Mouse (Mus musculus) limb, embryonic 15.5 days (tissue): Measurements from ENCODE around the gene Aatk. TPM values are rescaled to one million over a fixed set of nuclear protein-coding genes. Genes with fewer than 3 reads are reported as not detected.
A peak's percentile ranks its signal among the peaks of the same experiment; 100 is the strongest.

Experiments
- ATAC-seq: fragments of 200-750 bp; cut with Nextera tagmentation; 2 replicates; pipeline ENCODE4 v1.8.0; 2017; ENCODE audit warnings: low read depth, moderate TSS enrichment; ENCODE audit not compliant: insufficient number of reproducible peaks, low FRiP score, low TSS enrichment
- H3K27ac ChIP-seq: fragments of 300-500 bp; sonication (generic); 2 replicates; pipeline ENCODE4 v1.5.1; 2015; ENCODE audit warnings: moderate library complexity, mild to moderate bottlenecking, inconsistent platforms
- H3K27me3 ChIP-seq: fragments of 300-500 bp; sonication (generic); 2 replicates; pipeline ENCODE4 v1.6.1; 2015; ENCODE audit warnings: inconsistent platforms
- H3K36me3 ChIP-seq: fragments of 300-500 bp; sonication (generic); 2 replicates; pipeline ENCODE4 v1.6.1; 2015; ENCODE audit warnings: inconsistent platforms
- H3K4me1 ChIP-seq: fragments of 300-500 bp; sonication (generic); 2 replicates; pipeline ENCODE4 v1.6.1; 2015; ENCODE audit warnings: inconsistent platforms
- H3K4me2 ChIP-seq: fragments of 300-500 bp; sonication (generic); 2 replicates; pipeline ENCODE4 v1.6.1; 2015; ENCODE audit warnings: mild to moderate bottlenecking, inconsistent platforms
- H3K4me3 ChIP-seq: fragments of 300-500 bp; sonication (generic); 2 replicates; pipeline ENCODE4 v1.5.1; 2015; ENCODE audit warnings: mild to moderate bottlenecking, inconsistent platforms
- H3K9ac ChIP-seq: fragments of 300-500 bp; sonication (generic); 2 replicates; pipeline ENCODE4 v1.6.1; 2015; ENCODE audit warnings: inconsistent platforms
- H3K9me3 ChIP-seq: fragments of 300-500 bp; sonication (generic); 2 replicates; pipeline ENCODE4 v1.6.1; 2016; ENCODE audit warnings: inconsistent platforms
- WGBS: fragments of 180-500 bp; shearing (Covaris S2); methylation state at CpG from one replicate; pipeline ENCODE4 v1.1.7; 2015; 5-methylcytosine and 5-hydroxymethylcytosine counted together
- polyA plus RNA-seq: library from polyadenylated mRNA; unstranded; fragments of >200 nt; fragmentation: Nextera tagmentation; extraction: Ambion mirVana; gene quantifications from 2 replicates; pipeline ENCODE4 v1.2.1, GENCODE M21; 2015

Aatk gene
- polyA plus RNA-seq, 1 experiment from 2014 or later: 6.1 TPM

DNA sequence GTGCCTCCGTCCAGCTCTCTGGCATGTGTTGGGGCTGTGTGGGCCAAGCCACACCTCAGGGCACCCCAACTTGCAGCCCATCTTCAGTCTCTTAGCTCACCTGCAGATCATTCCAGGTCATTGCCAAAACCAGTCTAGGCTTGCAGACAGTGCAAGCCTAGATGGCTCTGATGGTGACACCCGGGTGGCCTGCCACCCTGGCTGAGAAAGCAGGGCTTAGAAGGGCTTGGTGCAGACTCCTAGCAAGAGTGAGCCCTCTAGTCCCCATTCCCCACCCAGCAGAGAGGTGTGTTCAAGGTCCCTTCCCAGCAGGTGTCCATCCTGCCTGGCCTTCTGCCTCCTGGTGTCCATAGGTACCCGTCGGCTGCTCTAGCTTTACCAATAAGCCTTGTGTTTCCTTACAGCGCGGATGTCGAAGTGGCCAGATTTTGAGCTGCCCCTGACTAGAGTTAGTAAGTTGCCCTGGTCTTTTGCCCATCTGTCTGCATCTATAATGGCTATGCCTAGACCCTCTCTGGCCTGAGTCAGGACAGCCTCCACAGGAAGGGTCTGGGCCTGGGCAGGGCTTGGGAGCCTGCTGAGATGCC, 44.2 kb downstream of the Aatk start:
- no peak overlapping the region for H3K4me2 ChIP-seq
- 90% methylated on average over 7 of the region's 7 CpGs for WGBS
- no peak overlapping the region for H3K9ac ChIP-seq
- no peak for ATAC-seq
- no peak overlapping the region for H3K27ac ChIP-seq
- H3K9me3 ChIP-seq: no peaks in the 10 kb centered on the region
- H3K4me3 ChIP-seq: no peak overlapping the region
- H3K4me1 ChIP-seq: 0 out of 2 replicates have a peak, but pooled peaks cover 3% of the 10 kb centered on the region
- H3K36me3 ChIP-seq: peaks cover 45% of the 10 kb centered on the region
- H3K27me3 ChIP-seq: no peaks in the 10 kb centered on the region

DNA sequence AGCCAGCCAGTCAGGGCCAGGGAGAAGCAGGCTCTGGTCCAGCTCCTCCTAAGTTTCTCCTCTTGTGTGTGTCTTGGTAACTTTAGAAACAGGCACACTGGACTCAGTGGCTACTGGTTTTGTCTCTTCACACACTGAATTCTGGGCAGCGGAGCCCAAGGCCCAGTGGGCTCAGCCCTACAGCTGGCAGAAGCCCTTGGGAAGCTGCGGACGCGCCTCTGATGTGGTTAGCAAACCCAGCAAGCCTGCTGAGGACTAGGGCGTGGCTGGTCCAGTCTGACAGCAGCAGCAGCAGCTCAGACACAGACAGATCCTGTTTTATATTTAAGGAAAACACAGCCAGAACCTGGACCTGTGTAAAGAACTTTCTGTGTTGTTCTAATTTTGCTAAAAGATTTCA, 44.9 kb downstream of the Aatk start:
- H3K4me1 ChIP-seq: 0 out of 2 replicates have a peak, but pooled peaks cover 3% of the 10 kb centered on the region
- no peaks in the 10 kb centered on the region for H3K27me3 ChIP-seq
- no peak overlapping the region for H3K4me2 ChIP-seq
- H3K27ac ChIP-seq: no peak overlapping the region
- peaks cover 52% of the 10 kb centered on the region for H3K36me3 ChIP-seq
- H3K4me3 ChIP-seq: no peak overlapping the region
- H3K9me3 ChIP-seq: no peaks in the 10 kb centered on the region
- ATAC-seq: no peak
- 65% methylated on average over 5 of the region's 5 CpGs for WGBS
- H3K9ac ChIP-seq: no peak overlapping the region

DNA sequence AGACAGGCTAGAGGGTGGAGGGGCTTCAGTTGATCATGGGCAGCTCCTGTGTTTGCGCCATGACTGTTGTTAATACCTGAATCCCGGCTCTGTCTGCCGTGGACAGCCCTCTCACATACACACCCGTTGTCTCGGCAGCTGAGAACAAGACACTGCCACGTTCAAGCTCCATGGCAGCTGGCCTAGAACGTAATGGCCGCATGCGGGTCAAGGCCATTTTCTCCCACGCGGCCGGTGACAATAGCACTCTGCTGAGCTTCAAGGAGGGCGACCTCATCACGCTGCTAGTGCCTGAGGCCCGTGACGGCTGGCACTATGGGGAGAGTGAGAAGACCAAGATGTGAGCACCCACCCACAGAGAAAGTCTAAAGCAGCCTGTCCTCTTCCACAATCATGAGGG, 49.6 kb downstream of the Aatk start:
- Histone ChIP-seq H3K4me1 (0 out of 2 replicates have a peak, but pooled peaks cover 3% of the 10 kb centered on the region), H3K9me3 (no peaks in the 10 kb centered on the region), H3K27me3 (no peaks in the 10 kb centered on the region), H3K27ac (no peak overlapping the region), H3K4me2 (no peak overlapping the region), H3K4me3 (no peak overlapping the region), H3K9ac (no peak overlapping the region), H3K36me3 (peaks cover 65% of the 10 kb centered on the region)
- WGBS: 90% methylated on average over 16 of the region's 16 CpGs
- ATAC-seq: no peak

DNA sequence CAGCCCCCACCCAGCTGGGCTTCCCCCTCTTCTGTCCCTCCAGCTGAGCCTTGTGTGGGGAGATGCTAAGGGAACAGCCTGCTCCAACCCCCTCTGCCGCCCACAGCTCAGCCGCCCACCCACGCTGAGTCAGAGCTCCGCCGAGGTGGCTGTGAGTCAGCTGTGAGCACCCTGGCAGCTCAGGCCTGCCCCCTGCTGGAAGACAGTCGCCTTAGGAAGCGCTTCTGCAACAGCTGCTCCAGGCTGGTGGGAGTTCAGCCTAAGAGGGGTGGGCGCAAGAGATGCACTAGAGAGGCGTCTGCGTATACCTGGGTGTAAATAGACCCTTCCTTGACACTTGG, 55.7 kb downstream of the Aatk start:
- no peak overlapping the region for H3K9ac ChIP-seq
- H3K4me3 ChIP-seq: no peak overlapping the region
- no peaks in the 10 kb centered on the region for H3K27me3 ChIP-seq
- ATAC-seq: peak; percentile 65
- peaks cover 41% of the 10 kb centered on the region for H3K36me3 ChIP-seq
- peak overlapping the region; percentile 34 for H3K27ac ChIP-seq
- H3K9me3 ChIP-seq: no peaks in the 10 kb centered on the region
- H3K4me1 ChIP-seq: peaks cover 32% of the 10 kb centered on the region
- WGBS: 11% methylated on average over 10 of the region's 10 CpGs
- peak overlapping the region; percentile 21; the same call in 1 of the 2 replicates for H3K4me2 ChIP-seq

DNA sequence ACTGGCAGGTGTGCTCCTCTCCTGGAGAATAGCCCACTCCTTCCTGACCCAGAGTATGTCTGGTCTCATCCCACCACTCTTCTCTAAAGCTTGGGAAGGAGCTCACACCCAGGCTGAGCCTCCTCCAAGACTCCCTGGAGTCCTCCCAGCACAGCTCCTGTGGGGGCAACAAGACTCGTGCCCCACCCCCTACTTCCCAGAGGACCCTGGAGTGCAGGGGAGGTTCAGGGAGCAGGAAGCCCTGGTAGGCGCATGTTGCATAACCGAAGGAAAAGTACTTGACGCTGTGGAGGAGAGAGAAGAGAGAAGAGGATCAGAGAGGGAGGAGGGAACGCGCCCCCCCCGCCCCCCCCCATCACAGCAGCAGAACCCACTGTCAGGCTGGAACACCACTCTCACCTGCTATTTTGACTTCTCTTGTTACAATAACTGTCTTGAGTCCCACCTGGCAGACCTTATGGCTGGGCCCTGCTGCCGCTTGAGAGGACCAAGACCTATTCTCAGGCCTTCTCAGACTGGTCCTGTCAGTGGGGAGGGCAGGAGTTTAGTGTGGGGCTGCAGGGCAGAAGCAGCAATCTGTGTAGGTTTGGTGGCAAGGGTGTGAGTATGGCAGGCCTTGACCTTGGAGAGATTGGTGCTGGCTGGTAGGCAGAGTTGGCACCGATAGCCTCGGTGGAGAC, 56.2 kb downstream of the Aatk start:
- Histone ChIP-seq H3K36me3 (peaks cover 41% of the 10 kb centered on the region), H3K9ac (no peak overlapping the region), H3K4me2 (peak overlapping the region; percentile 21; the same call in 1 of the 2 replicates), H3K27ac (peak overlapping the region; percentile 34), H3K9me3 (no peaks in the 10 kb centered on the region), H3K4me1 (peaks cover 32% of the 10 kb centered on the region), H3K27me3 (no peaks in the 10 kb centered on the region), H3K4me3 (no peak overlapping the region)
- 47% methylated on average over 10 of the region's 10 CpGs for WGBS
- ATAC-seq: 0 out of 2 replicates have a peak, but pooled peaks have one; percentile 8

DNA sequence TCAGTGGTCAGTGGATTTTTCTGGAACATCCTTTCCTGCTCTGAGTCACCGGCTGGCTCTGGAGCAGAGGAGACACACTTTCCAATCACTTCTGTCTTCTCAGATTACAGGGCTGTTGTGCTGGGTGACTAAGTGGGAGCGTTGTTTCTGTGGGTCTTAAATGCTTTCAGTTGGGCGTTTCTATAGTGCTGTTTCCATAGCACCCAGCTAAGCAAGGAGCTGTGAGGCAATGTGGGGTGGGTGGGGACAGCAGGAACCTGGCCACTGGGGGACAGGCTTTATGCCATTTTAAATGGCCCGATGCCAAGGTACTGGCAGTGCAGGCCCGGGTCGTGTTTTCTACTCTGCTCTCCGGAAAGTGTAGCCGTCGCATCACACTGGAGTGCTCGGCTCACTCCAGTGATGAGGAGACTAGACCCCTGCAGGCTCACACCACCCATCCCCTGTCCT, 57.8 kb downstream of the Aatk start:
- Histone ChIP-seq H3K4me2 (no peak overlapping the region), H3K9ac (no peak overlapping the region), H3K27ac (peak overlapping the region; percentile 74), H3K36me3 (peaks cover 30% of the 10 kb centered on the region), H3K4me1 (peaks cover 32% of the 10 kb centered on the region), H3K4me3 (no peak overlapping the region), H3K9me3 (no peaks in the 10 kb centered on the region), H3K27me3 (no peaks in the 10 kb centered on the region)
- WGBS: 17% methylated on average over 10 of the region's 10 CpGs
- ATAC-seq: peak; percentile 70

DNA sequence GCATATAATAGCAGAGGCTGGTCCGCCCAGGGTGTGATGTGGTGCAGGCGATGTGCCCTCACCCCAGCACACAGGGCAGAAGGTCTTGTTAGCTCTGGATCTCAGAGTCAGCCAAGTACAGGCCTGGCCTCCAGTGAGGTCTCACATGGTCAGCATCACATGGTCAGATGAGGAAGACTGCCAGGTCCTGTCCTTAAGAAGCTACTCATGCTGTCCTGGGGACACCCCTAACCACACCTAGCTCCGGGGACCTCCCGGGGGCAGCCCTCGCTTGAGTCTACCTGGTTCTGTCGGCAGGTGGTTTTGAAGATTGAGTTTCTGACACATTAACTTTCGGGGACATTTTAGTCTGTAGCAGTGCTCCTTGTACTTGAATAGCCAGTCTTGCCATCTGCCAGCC, 58.6 kb downstream of the Aatk start:
- Histone ChIP-seq H3K4me1 (peaks cover 32% of the 10 kb centered on the region), H3K9me3 (no peaks in the 10 kb centered on the region), H3K27ac (peak overlapping the region; percentile 74), H3K4me3 (no peak overlapping the region), H3K36me3 (peaks cover 30% of the 10 kb centered on the region), H3K9ac (no peak overlapping the region), H3K4me2 (no peak overlapping the region), H3K27me3 (no peaks in the 10 kb centered on the region)
- ATAC-seq: no peak
- 82% methylated on average over 7 of the region's 7 CpGs for WGBS

DNA sequence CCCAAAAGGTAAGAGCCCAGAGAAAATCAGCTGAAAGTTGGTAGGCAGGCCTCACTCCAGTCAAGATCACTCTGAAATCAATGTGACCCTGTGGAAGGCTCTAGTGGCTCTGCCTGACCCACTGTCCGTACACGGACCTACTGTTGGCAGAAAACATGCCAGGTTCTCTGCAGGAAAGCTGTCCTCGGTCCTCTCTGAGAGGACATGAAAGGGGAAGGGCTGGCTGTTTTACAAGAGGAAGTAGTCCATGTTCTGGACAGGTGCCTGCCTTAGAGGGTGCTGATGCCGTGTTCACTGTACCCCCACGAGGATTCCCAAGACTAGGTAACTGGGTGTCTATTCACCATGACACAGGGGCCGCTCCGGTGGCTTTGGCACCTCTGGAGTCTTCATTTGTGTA, 59.1 kb downstream of the Aatk start:
- Histone ChIP-seq H3K36me3 (peaks cover 28% of the 10 kb centered on the region; the same call in 1 of the 2 replicates), H3K4me1 (peaks cover 32% of the 10 kb centered on the region), H3K27ac (no peak overlapping the region), H3K4me2 (no peak overlapping the region), H3K27me3 (no peaks in the 10 kb centered on the region), H3K4me3 (no peak overlapping the region), H3K9ac (no peak overlapping the region), H3K9me3 (no peaks in the 10 kb centered on the region)
- 81% methylated on average over 7 of the region's 7 CpGs for WGBS
- no peak for ATAC-seq

DNA sequence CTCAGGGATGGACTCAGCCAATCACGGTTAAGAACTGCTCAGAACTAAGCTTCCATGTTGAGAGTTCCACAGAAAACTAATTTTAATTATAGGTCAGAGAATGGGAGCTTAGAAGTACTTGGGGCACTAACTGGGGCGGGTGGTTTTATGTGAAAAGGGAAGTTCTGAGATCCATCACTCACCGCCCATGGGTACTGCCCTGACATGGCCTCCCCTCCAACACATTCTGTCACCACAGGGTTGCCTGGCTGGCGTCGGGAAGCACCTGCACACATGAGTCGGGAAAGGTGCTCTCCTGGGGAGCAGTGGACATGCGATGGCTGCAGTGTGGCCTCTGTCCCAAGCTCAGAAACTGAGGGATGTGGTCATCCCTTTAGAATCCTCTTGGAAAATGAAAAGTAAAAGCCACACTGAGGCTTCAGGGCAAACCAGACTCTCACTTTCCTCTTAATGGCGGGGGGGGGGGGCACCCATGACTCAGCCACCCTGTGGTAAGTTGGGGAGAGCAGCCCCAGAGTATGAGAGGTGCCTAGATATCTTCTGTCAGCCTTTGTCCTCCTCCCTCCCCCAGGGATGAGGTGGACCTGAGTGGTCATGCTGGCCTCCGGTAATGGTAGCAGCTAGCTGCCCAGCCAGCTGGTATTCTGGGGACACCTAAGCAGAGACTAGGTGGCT, 60.1 kb downstream of the Aatk start:
- H3K4me2 ChIP-seq: no peak overlapping the region
- H3K27ac ChIP-seq: no peak overlapping the region
- no peaks in the 10 kb centered on the region for H3K9me3 ChIP-seq
- ATAC-seq: no peak
- H3K27me3 ChIP-seq: no peaks in the 10 kb centered on the region
- peaks cover 33% of the 10 kb centered on the region for H3K4me1 ChIP-seq
- H3K36me3 ChIP-seq: peaks cover 37% of the 10 kb centered on the region
- 70% methylated on average over 9 of the region's 9 CpGs for WGBS
- H3K4me3 ChIP-seq: no peak overlapping the region
- H3K9ac ChIP-seq: no peak overlapping the region

DNA sequence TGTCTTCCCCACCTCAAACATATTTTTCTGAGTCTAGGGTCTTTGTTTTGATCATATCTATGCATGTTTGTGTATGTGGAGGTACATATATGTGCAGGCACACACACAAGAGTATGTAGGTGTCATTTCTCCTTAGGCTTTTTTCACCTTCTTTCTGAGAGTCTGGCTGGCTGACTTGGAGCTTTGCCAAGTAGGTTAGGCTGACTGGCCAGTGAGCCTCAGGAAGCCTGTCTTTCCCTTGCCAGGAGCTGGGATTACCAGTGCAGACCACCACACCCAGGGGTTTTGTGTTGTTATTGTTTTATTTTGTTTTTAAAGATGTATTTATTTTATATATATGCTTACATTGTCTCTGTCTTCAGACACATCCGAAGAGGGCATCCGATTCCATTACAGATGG, 63.8 kb downstream of the Aatk start:
- ATAC-seq: no peak
- Histone ChIP-seq H3K4me3 (no peak overlapping the region), H3K27ac (no peak overlapping the region), H3K4me2 (no peak overlapping the region), H3K27me3 (no peaks in the 10 kb centered on the region), H3K9ac (no peak overlapping the region), H3K36me3 (peaks cover 47% of the 10 kb centered on the region), H3K4me1 (peaks cover 10% of the 10 kb centered on the region; the same call in 1 of the 2 replicates), H3K9me3 (no peaks in the 10 kb centered on the region)
- WGBS: 96% methylated on average over 2 of the region's 2 CpGs

DNA sequence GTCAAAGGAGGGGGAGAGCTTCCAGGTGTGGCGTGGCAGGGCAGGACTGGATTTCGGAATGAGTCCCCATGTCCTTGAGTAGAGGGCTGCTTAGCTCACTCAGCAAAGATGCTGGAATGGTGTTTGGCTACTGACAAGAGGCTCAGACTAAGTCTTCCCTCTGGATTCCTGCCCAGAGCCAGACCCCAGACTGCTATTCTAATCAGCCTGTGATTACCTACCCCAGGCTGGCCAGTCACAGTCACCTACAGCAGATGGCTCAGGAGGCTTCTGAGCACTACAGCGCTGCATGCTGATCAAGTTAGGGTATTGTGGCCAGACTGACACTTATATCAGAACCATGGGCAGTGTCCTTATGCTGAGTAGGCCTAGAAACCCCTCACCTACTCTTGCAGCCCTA, 64.7 kb downstream of the Aatk start:
- Histone ChIP-seq H3K4me3 (no peak overlapping the region), H3K4me2 (no peak overlapping the region), H3K27me3 (no peaks in the 10 kb centered on the region), H3K36me3 (peaks cover 45% of the 10 kb centered on the region), H3K4me1 (peaks cover 15% of the 10 kb centered on the region), H3K27ac (no peak overlapping the region), H3K9me3 (no peaks in the 10 kb centered on the region), H3K9ac (no peak overlapping the region)
- WGBS: 92% methylated on average over 3 of the region's 3 CpGs
- ATAC-seq: no peak

DNA sequence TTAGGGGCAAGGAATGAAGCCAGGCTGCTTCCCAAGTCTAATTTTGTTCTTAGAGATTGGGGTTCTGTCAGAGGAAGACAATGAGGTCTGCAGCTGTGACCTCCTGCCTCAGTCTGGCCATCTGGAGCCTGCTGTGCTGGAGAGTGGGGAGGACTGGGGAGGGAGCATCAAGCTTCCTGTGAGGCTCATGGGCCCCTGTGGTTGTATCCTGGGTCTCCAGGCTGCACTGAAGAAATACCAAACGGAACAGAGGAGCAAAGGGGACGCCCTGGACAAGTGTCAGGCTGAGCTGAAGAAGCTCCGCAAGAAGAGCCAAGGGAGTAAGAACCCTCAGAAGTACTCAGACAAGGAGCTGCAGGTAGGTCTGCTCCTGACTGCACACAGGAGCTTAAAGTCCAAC, 65.2 kb downstream of the Aatk start:
- no peak for ATAC-seq
- 82% methylated on average over 3 of the region's 3 CpGs for WGBS

More for the DNA sequence above, 65.2 kb downstream of the Aatk start:
- no peak overlapping the region for H3K9ac ChIP-seq
- H3K36me3 ChIP-seq: peaks cover 40% of the 10 kb centered on the region
- no peaks in the 10 kb centered on the region for H3K9me3 ChIP-seq
- peaks cover 20% of the 10 kb centered on the region for H3K4me1 ChIP-seq
- no peaks in the 10 kb centered on the region for H3K27me3 ChIP-seq
- no peak overlapping the region for H3K4me2 ChIP-seq
- no peak overlapping the region for H3K27ac ChIP-seq
- H3K4me3 ChIP-seq: no peak overlapping the region
